Mouse (Mus musculus): ENCODE data around the gene Mrpl4. TPM values are rescaled to one million over a fixed set of nuclear protein-coding genes. Genes with fewer than 3 reads are reported as not detected.
A peak's percentile ranks its signal among the peaks of the same experiment; 100 is the strongest.

The Mrpl4 gene
- total RNA-seq (2014; rRNA removed) (59.9 and 77.8 TPM in 2 replicates), polyA plus RNA-seq (2015; fragmentation: Nextera tagmentation; extraction: Ambion mirVana) (101 and 111 TPM in 2 replicates)

- DNase-seq: peak; percentile 96
- no peaks in the 10 kb centered on the region for H3K27me3 ChIP-seq (ENCODE audit: insufficient read depth, low read length)
- no peaks in the 10 kb centered on the region for H3K9me3 ChIP-seq (ENCODE audit: low read length)
- H3K36me3 ChIP-seq (ENCODE audit: insufficient read depth): peaks cover 31% of the 10 kb centered on the region
- no peak for TF ChIP-seq CTCF (IDR thresholded peaks at IDR 0.05; ENCODE audit: low read depth)
- ATAC-seq: peak; percentile 94
- WGBS: 1% methylated on average over 72 of the region's 72 CpGs
- peak within 1 kb of the TSS; percentile 82 for H3K27ac ChIP-seq (ENCODE audit: low read depth, low read length)
- H3K4me1 ChIP-seq (ENCODE audit: insufficient read depth): no peaks in the 10 kb centered on the region
- H3K4me3 ChIP-seq (ENCODE audit: low read depth, low read length): peak within 1 kb of the TSS; percentile 68
- H3K9ac ChIP-seq: peak within 1 kb of the TSS; percentile 69
- H3K4me2 ChIP-seq (ENCODE audit: low read depth): peak within 1 kb of the TSS; percentile 83
Measured at GRCm38 (mm10) chr9:21002627-21003551, at the start of gene Mrpl4. Gene Mrpl4, plus strand, starts transcription at chr9:21002738.

- Histone ChIP-seq H3K4me2 (ENCODE audit: low read depth) (no peak overlapping the region), H3K27me3 (ENCODE audit: insufficient read depth, low read length) (no peaks in the 10 kb centered on the region), H3K9ac (no peak overlapping the region), H3K36me3 (ENCODE audit: insufficient read depth) (no peaks in the 10 kb centered on the region), H3K4me1 (ENCODE audit: insufficient read depth) (no peaks in the 10 kb centered on the region), H3K27ac (ENCODE audit: low read depth, low read length) (no peak overlapping the region), H3K4me3 (ENCODE audit: low read depth, low read length) (no peak overlapping the region), H3K9me3 (ENCODE audit: low read length) (no peaks in the 10 kb centered on the region)
- 81% methylated on average over 3 of the region's 3 CpGs for WGBS
- no peak for TF ChIP-seq CTCF (IDR thresholded peaks at IDR 0.05; ENCODE audit: low read depth)
- ATAC-seq: no peak
- no peak for DNase-seq
Measured at GRCm38 (mm10) chr9:20956989-20957388, 45.5 kb upstream of the Mrpl4 start.

DNA sequence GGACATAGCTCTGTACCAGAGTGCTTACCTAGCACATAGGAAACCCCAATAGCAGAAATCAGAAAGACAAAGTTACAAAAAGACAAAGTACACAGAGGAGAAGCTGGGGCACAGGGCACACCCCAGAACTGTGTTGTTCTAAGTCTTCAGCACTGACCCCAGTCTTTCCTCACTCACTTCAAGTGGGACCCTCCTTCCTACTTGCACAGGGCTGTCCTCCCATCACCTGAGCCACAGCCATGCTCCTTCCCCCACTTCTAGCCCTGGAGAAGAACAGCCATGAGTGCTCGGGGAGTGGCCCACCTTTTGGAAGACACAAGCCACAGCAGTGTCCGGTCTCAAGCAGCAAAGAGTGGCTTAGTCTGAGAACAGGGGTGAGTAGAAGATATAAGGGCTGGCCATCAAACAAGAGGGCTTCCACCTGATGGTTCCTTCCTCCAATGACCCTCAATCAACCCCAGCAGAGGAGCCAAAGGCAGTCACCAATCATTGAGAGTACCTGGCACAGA is 43.1 kb upstream of the Mrpl4 start, which contains the start of gene Dnmt1:
Dnmt1 (minus strand) TSS at position 459 of the 509 bp plus-strand sequence.
- Histone ChIP-seq H3K9ac (no peak within 1 kb of the TSS), H3K4me3 (ENCODE audit: low read depth, low read length) (no peak within 1 kb of the TSS), H3K27me3 (ENCODE audit: insufficient read depth, low read length) (no peaks in the 10 kb centered on the region), H3K4me1 (ENCODE audit: insufficient read depth) (no peaks in the 10 kb centered on the region), H3K9me3 (ENCODE audit: low read length) (no peaks in the 10 kb centered on the region), H3K27ac (ENCODE audit: low read depth, low read length) (no peak within 1 kb of the TSS), H3K4me2 (ENCODE audit: low read depth) (no peak within 1 kb of the TSS), H3K36me3 (ENCODE audit: insufficient read depth) (no peaks in the 10 kb centered on the region)
- DNase-seq: no peak
- no peak for TF ChIP-seq CTCF (IDR thresholded peaks at IDR 0.05; ENCODE audit: low read depth)
- no peak for ATAC-seq
- WGBS: 84% methylated on average over 2 of the region's 2 CpGs

DNA sequence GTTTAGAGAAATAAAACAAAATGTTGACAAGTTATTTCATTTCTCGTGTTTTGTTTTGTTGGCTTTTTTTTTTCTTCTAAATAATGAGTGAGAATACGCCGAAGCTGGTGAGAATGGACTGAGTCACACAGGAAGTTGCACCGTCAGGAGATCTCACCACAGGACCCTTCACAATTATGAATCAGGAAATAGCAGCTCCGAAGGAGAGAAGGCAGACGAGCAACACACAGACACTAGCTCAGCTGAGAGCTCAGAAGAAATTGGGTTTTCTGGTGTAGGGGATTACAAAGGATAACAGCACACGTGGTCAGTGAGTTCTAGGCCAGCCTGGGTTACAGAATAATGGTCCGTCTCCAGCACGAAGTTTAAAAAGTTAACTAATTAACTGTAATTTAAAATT is 41.0 kb upstream of the Mrpl4 start:
- DNase-seq: no peak

DNA sequence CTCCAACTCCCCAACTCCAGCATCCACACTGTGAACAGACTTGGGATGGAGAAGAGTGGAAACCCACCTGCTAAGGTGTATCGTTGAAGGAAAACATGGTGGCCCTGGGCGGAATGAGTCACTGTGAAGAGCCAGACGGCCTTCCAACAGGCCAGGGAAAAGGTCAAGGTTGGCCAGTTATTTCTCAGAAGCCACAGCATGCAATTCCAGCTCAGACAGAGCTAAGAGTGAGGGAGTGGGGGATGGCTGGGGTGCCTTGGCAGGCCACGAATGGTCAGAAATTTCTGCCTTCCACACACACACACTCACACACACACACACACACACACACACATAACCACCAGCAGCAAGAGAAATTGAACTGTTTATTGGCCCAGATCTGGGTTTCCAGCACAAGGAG is 36.9 kb upstream of the Mrpl4 start:
- Histone ChIP-seq H3K9ac (no peak overlapping the region), H3K9me3 (ENCODE audit: low read length) (no peaks in the 10 kb centered on the region), H3K36me3 (ENCODE audit: insufficient read depth) (peaks cover 5% of the 10 kb centered on the region; the same call in 1 of the 2 replicates), H3K4me2 (ENCODE audit: low read depth) (no peak overlapping the region), H3K4me1 (ENCODE audit: insufficient read depth) (no peaks in the 10 kb centered on the region), H3K27ac (ENCODE audit: low read depth, low read length) (no peak overlapping the region), H3K4me3 (ENCODE audit: low read depth, low read length) (no peak overlapping the region), H3K27me3 (ENCODE audit: insufficient read depth, low read length) (no peaks in the 10 kb centered on the region)
- 94% methylated on average over 4 of the region's 4 CpGs for WGBS
- no peak for TF ChIP-seq CTCF (IDR thresholded peaks at IDR 0.05; ENCODE audit: low read depth)
- no peak for DNase-seq
- ATAC-seq: no peak

More for the DNA sequence above, 41.0 kb upstream of the Mrpl4 start:
- no peaks in the 10 kb centered on the region for H3K9me3 ChIP-seq (ENCODE audit: low read length)
- no peaks in the 10 kb centered on the region for H3K4me1 ChIP-seq (ENCODE audit: insufficient read depth)
- no peaks in the 10 kb centered on the region for H3K27me3 ChIP-seq (ENCODE audit: insufficient read depth, low read length)
- WGBS: 77% methylated on average over 9 of the region's 9 CpGs
- no peak for ATAC-seq
- TF ChIP-seq CTCF (IDR thresholded peaks at IDR 0.05; ENCODE audit: low read depth): no peak
- H3K27ac ChIP-seq (ENCODE audit: low read depth, low read length): no peak overlapping the region
- H3K9ac ChIP-seq: no peak overlapping the region
- H3K4me3 ChIP-seq (ENCODE audit: low read depth, low read length): no peak overlapping the region
- no peaks in the 10 kb centered on the region for H3K36me3 ChIP-seq (ENCODE audit: insufficient read depth)
- H3K4me2 ChIP-seq (ENCODE audit: low read depth): no peak overlapping the region

GRCm38 (mm10) chr9:20966008-20966407 is 36.5 kb upstream of the Mrpl4 start:
- Histone ChIP-seq H3K27ac (ENCODE audit: low read depth, low read length) (no peak overlapping the region), H3K4me3 (ENCODE audit: low read depth, low read length) (no peak overlapping the region), H3K9ac (no peak overlapping the region), H3K27me3 (ENCODE audit: insufficient read depth, low read length) (no peaks in the 10 kb centered on the region), H3K4me1 (ENCODE audit: insufficient read depth) (no peaks in the 10 kb centered on the region), H3K9me3 (ENCODE audit: low read length) (no peaks in the 10 kb centered on the region), H3K36me3 (ENCODE audit: insufficient read depth) (peaks cover 5% of the 10 kb centered on the region; the same call in 1 of the 2 replicates), H3K4me2 (ENCODE audit: low read depth) (no peak overlapping the region)
- no peak for TF ChIP-seq CTCF (IDR thresholded peaks at IDR 0.05; ENCODE audit: low read depth)
- 85% methylated on average over 3 of the region's 3 CpGs for WGBS
- ATAC-seq: no peak
- no peak for DNase-seq

GRCm38 (mm10) chr9:20966747-20967146 is 35.8 kb upstream of the Mrpl4 start:
- Histone ChIP-seq H3K9me3 (ENCODE audit: low read length) (no peaks in the 10 kb centered on the region), H3K27me3 (ENCODE audit: insufficient read depth, low read length) (no peaks in the 10 kb centered on the region), H3K4me2 (ENCODE audit: low read depth) (no peak overlapping the region), H3K4me1 (ENCODE audit: insufficient read depth) (no peaks in the 10 kb centered on the region), H3K9ac (no peak overlapping the region), H3K36me3 (ENCODE audit: insufficient read depth) (peaks cover 5% of the 10 kb centered on the region; the same call in 1 of the 2 replicates), H3K4me3 (ENCODE audit: low read depth, low read length) (no peak overlapping the region), H3K27ac (ENCODE audit: low read depth, low read length) (no peak overlapping the region)
- DNase-seq: no peak
- WGBS: 84% methylated on average over 5 of the region's 5 CpGs
- ATAC-seq: no peak
- TF ChIP-seq CTCF (IDR thresholded peaks at IDR 0.05; ENCODE audit: low read depth): no peak
